Mouse (Mus musculus): ENCODE results near the gene Cyb561. TPM values are rescaled to one million over a fixed set of nuclear protein-coding genes. Genes with fewer than 3 reads are reported as not detected.
A peak's percentile ranks its signal among the peaks of the same experiment; 100 is the strongest.

Gene Cyb561
- 70.5 and 72.2 TPM in 2 replicates for polyA plus RNA-seq (2015; fragmentation: Nextera tagmentation; extraction: Ambion mirVana)

GRCm38 (mm10) chr11:105952911-105953386 lies at the start of gene Cyb561:
Cyb561 (minus strand) TSS chr11:105953336.
- no peak within 1 kb of the TSS for H3K4me2 ChIP-seq (replicated peaks; ENCODE audit: low read depth, low read length)
- no peak for DNase-seq (ENCODE audit: low spot score)
- TF ChIP-seq CTCF (IDR thresholded peaks at IDR 0.05), result no peak
- no peak for TF ChIP-seq EP300 (IDR thresholded peaks at IDR 0.05)
- H3K9me3 ChIP-seq (ENCODE audit: low read length), result no peaks in the 10 kb centered on the region
- no peak within 1 kb of the TSS for H3K9ac ChIP-seq (replicated peaks; ENCODE audit: low read depth)
- no peaks in the 10 kb centered on the region for H3K27me3 ChIP-seq (replicated peaks; ENCODE audit: insufficient read depth, low read length)
- H3K4me3 ChIP-seq (ENCODE audit: low read depth, low read length), result no peak within 1 kb of the TSS
- H3K4me1 ChIP-seq (ENCODE audit: insufficient read depth, low read depth, low read length), result peaks cover 8% of the 10 kb centered on the region; the same call in 1 of the 2 replicates
- H3K36me3 ChIP-seq (ENCODE audit: insufficient read depth, low read length), result no peaks in the 10 kb centered on the region
- peak; percentile 68 for ATAC-seq
- H3K27ac ChIP-seq (ENCODE audit: low read length), result peak within 1 kb of the TSS; percentile 43; the same call in 1 of the 2 replicates
- 58% methylated on average over 12 of the region's 12 CpGs for WGBS

GRCm38 (mm10) chr11:106001718-106002117 lies 48.6 kb upstream of the Cyb561 start:
- no peak for TF ChIP-seq EP300 (IDR thresholded peaks at IDR 0.05)
- peak; percentile 74 for TF ChIP-seq CTCF (IDR thresholded peaks at IDR 0.05)
- Histone ChIP-seq H3K4me3 (ENCODE audit: low read depth, low read length) (no peak overlapping the region), H3K4me2 (replicated peaks; ENCODE audit: low read depth, low read length) (no peak overlapping the region), H3K36me3 (ENCODE audit: insufficient read depth, low read length) (no peaks in the 10 kb centered on the region), H3K9me3 (ENCODE audit: low read length) (no peaks in the 10 kb centered on the region), H3K27me3 (replicated peaks; ENCODE audit: insufficient read depth, low read length) (no peaks in the 10 kb centered on the region), H3K9ac (replicated peaks; ENCODE audit: low read depth) (no peak overlapping the region), H3K4me1 (ENCODE audit: insufficient read depth, low read depth, low read length) (no peaks in the 10 kb centered on the region), H3K27ac (ENCODE audit: low read length) (no peak overlapping the region)
- WGBS, result 39% methylated on average over 4 of the region's 4 CpGs
- DNase-seq (ENCODE audit: low spot score) (peak; percentile 73), ATAC-seq (no peak)

DNA sequence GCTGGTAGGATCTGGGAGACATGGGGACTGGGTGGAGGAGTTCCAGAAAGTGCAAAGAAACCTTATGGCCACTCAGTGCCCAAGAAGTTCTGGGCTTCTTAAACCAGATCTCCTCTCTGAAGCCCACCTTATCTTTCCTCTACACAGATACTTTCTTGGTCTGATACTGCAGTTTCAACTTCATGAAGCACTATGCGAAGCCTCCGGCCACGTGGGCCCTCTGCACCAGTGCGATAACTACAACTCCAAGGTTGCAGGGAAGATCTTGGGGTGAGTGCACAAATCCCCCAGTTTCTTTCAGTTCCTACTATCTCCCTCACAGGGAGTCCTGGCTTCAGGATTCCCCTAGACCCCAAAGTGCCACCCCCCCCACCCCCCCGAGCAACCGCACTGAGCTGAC lies 46.9 kb upstream of the Cyb561 start:
- DNase-seq (ENCODE audit: low spot score) (no peak), ATAC-seq (no peak)
- Histone ChIP-seq H3K4me1 (ENCODE audit: insufficient read depth, low read depth, low read length) (no peaks in the 10 kb centered on the region), H3K9ac (replicated peaks; ENCODE audit: low read depth) (no peak overlapping the region), H3K36me3 (ENCODE audit: insufficient read depth, low read length) (no peaks in the 10 kb centered on the region), H3K27ac (ENCODE audit: low read length) (no peak overlapping the region), H3K27me3 (replicated peaks; ENCODE audit: insufficient read depth, low read length) (no peaks in the 10 kb centered on the region), H3K4me3 (ENCODE audit: low read depth, low read length) (no peak overlapping the region), H3K4me2 (replicated peaks; ENCODE audit: low read depth, low read length) (no peak overlapping the region), H3K9me3 (ENCODE audit: low read length) (no peaks in the 10 kb centered on the region)
- no peak for TF ChIP-seq EP300 (IDR thresholded peaks at IDR 0.05)
- no peak for TF ChIP-seq CTCF (IDR thresholded peaks at IDR 0.05)
- WGBS, result 95% methylated on average over 6 of the region's 6 CpGs

DNA sequence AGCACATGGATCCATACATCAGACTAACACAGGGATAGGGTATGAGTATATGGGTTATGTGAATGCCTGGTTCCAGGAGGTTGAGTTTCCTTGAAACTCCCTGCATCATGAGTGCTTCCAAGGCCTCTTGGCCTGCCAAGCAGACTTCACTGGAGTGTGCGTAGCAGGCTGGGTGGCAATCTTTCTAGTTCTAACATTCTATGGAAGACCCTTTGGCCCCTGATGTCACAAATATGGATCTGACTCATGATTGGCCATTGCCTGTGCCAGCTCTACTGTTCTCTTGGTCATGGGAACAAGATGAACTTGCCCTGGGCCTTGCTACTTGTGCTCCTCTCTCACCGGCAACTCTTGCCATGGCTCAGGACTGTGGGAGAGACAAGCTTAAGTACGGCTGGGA lies 41.2 kb upstream of the Cyb561 start, which contains the start of gene Ace3:
Gene Ace3, plus strand, starts transcription at position 301 of the 400 bp plus-strand sequence.
- Histone ChIP-seq H3K9me3 (ENCODE audit: low read length) (no peaks in the 10 kb centered on the region), H3K27me3 (replicated peaks; ENCODE audit: insufficient read depth, low read length) (no peaks in the 10 kb centered on the region), H3K9ac (replicated peaks; ENCODE audit: low read depth) (no peak within 1 kb of the TSS), H3K36me3 (ENCODE audit: insufficient read depth, low read length) (no peaks in the 10 kb centered on the region), H3K4me3 (ENCODE audit: low read depth, low read length) (no peak within 1 kb of the TSS), H3K4me1 (ENCODE audit: insufficient read depth, low read depth, low read length) (no peaks in the 10 kb centered on the region), H3K27ac (ENCODE audit: low read length) (no peak within 1 kb of the TSS), H3K4me2 (replicated peaks; ENCODE audit: low read depth, low read length) (no peak within 1 kb of the TSS)
- ATAC-seq (no peak), DNase-seq (ENCODE audit: low spot score) (no peak)
- WGBS, result 94% methylated on average over 3 of the region's 3 CpGs
- TF ChIP-seq EP300 (IDR thresholded peaks at IDR 0.05) (no peak), CTCF (IDR thresholded peaks at IDR 0.05) (no peak)

- ATAC-seq (peak; percentile 77), DNase-seq (ENCODE audit: low spot score) (peak; percentile 67)
- H3K27ac ChIP-seq (ENCODE audit: low read length), result peak overlapping the region; percentile 68; the same call in 1 of the 2 replicates
- TF ChIP-seq CTCF (IDR thresholded peaks at IDR 0.05) (no peak), EP300 (IDR thresholded peaks at IDR 0.05) (peak; percentile 75)
- no peaks in the 10 kb centered on the region for H3K27me3 ChIP-seq (replicated peaks; ENCODE audit: insufficient read depth, low read length)
- 36% methylated on average over 2 of the region's 2 CpGs for WGBS
- H3K4me2 ChIP-seq (replicated peaks; ENCODE audit: low read depth, low read length), result no peak overlapping the region
- H3K36me3 ChIP-seq (ENCODE audit: insufficient read depth, low read length), result no peaks in the 10 kb centered on the region
- H3K4me1 ChIP-seq (ENCODE audit: insufficient read depth, low read depth, low read length), result no peaks in the 10 kb centered on the region
- no peak overlapping the region for H3K4me3 ChIP-seq (ENCODE audit: low read depth, low read length)
- H3K9me3 ChIP-seq (ENCODE audit: low read length), result no peaks in the 10 kb centered on the region
- H3K9ac ChIP-seq (replicated peaks; ENCODE audit: low read depth), result no peak overlapping the region
Observed at GRCm38 (mm10) chr11:105990231-105990630, 37.1 kb upstream of the Cyb561 start.

GRCm38 (mm10) chr11:105989446-105989845 lies 36.3 kb upstream of the Cyb561 start:
- Histone ChIP-seq H3K36me3 (ENCODE audit: insufficient read depth, low read length) (no peaks in the 10 kb centered on the region), H3K9ac (replicated peaks; ENCODE audit: low read depth) (no peak overlapping the region), H3K4me3 (ENCODE audit: low read depth, low read length) (no peak overlapping the region), H3K4me1 (ENCODE audit: insufficient read depth, low read depth, low read length) (no peaks in the 10 kb centered on the region), H3K4me2 (replicated peaks; ENCODE audit: low read depth, low read length) (no peak overlapping the region), H3K9me3 (ENCODE audit: low read length) (no peaks in the 10 kb centered on the region), H3K27ac (ENCODE audit: low read length) (peak overlapping the region; percentile 69), H3K27me3 (replicated peaks; ENCODE audit: insufficient read depth, low read length) (no peaks in the 10 kb centered on the region)
- WGBS, result 63% methylated on average over 6 of the region's 6 CpGs
- ATAC-seq (peak; percentile 86), DNase-seq (ENCODE audit: low spot score) (peak; percentile 60)
- TF ChIP-seq EP300 (IDR thresholded peaks at IDR 0.05), result no peak
- no peak for TF ChIP-seq CTCF (IDR thresholded peaks at IDR 0.05)

Data from lung, postnatal 0 days (tissue).